In the genomic region with DNA sequence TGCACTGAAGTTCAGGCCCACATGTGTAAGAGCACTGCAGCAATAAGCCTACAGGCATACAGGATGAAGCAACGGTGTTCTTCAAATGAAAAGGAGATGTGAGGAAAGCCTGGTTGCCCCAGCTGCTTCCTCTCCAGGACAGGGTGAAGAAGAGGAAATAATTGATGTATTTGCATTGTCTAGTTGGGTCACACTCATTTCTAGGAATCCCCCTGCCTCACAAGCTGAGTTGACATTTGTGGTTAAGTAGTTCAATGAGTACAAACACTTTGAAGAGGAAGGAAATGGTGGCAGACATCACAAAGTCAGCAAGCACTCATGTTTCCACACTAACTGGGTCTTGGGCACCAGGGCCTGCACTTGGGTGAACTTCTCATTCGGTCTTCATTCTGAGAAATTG, we compare ENCODE assay signal across 12 mouse cellular contexts.
DNase-seq lines count a peak whose midpoint lies in the region; ATAC-seq and TF ChIP-seq lines count a peak whose summit lies in the region.
"Had no signal": no experiment of that assay in that cellular context is flagged by ENCODE, and none has a peak within 500 bp of the region (broad histone marks: within the 10 kb centered on the region; RNA-seq: fewer than 3 reads in every experiment).

No protein-coding gene starts in this region.

- no peaks in the 10 kb centered on the region for H3K4me1 ChIP-seq in liver, adult 2 months (ENCODE audit: control insufficient read depth, insufficient read depth, low read length)
- H3K4me1 ChIP-seq in liver, embryonic 11.5 days (replicated peaks; ENCODE audit: control insufficient read depth, insufficient read depth, low read length): no peaks in the 10 kb centered on the region
- H3K4me1 ChIP-seq: limb, embryonic 12.5 days had no signal

- H3K27ac ChIP-seq in liver, adult 2 months (replicated peaks; ENCODE audit: insufficient read depth, low read depth, low read length): no peak overlapping the region
- H3K27ac ChIP-seq in liver, embryonic 11.5 days (ENCODE audit: low read depth, low read length): no peak overlapping the region
- H3K27ac ChIP-seq: limb, embryonic 12.5 days had no signal

- H3K4me3 ChIP-seq in liver, adult 2 months (ENCODE audit: insufficient read depth, low read depth, low read length): no peak overlapping the region
- H3K4me3 ChIP-seq in liver, embryonic 11.5 days (ENCODE audit: low read depth, low read length): no peak overlapping the region
- H3K4me3 ChIP-seq: limb, embryonic 12.5 days had no signal

- H3K27me3 ChIP-seq in liver, adult 2 months (ENCODE audit: control insufficient read depth, insufficient read depth, low read length): no peaks in the 10 kb centered on the region
- H3K27me3 ChIP-seq in liver, embryonic 11.5 days (replicated peaks; ENCODE audit: control insufficient read depth, insufficient read depth, low read length): no peaks in the 10 kb centered on the region
- H3K27me3 ChIP-seq: limb, embryonic 12.5 days had no signal

- no peak overlapping the region for H3K9ac ChIP-seq in liver, adult 2 months (ENCODE audit: low read depth, low read length)
- no peak overlapping the region for H3K9ac ChIP-seq in liver, embryonic 11.5 days (ENCODE audit: low read depth, low read length)
- H3K9ac ChIP-seq: forebrain, postnatal 0 days; limb, embryonic 12.5 days had no signal

- no peak for TF ChIP-seq CTCF in liver, adult 2 months (IDR thresholded peaks at IDR 0.05; ENCODE audit: low read depth, low read length)

- peak; percentile 17 for DNase-seq in liver, adult 2 months (ENCODE audit: extremely low read depth, low read depth, low spot score)
- DNase-seq in liver, embryonic 11.5 days (ENCODE audit: low spot score): no peak
- DNase-seq in thymus, postnatal 36 days: peak; percentile 3 to 13
- DNase-seq in adipocyte (ENCODE audit: low spot score): no peak
- no peak for DNase-seq in layer of hippocampus, adult 9-10 months (ENCODE audit: low spot score)
- DNase-seq in ovary, adult 18-20 months (ENCODE audit: low spot score): no peak
- DNase-seq: embryo, embryonic 11 days; forebrain, postnatal 0 days; kidney, postnatal 14 days had no signal

- no peak for ATAC-seq in liver, embryonic 11.5 days (replicated peaks; ENCODE audit: low FRiP score)
- ATAC-seq in hematopoietic stem cell, adult 5-6 weeks (replicated peaks in 1 of 2; ENCODE audit: insufficient read depth in 1 of 2, low FRiP score in 2 of 2, low TSS enrichment in 1 of 2, low read depth in 1 of 2, poor library complexity in 2 of 2, severe bottlenecking in 2 of 2): peak; percentile 99 to 100
- peak; percentile 100 for ATAC-seq in monocyte, adult 5-6 weeks (replicated peaks; ENCODE audit: insufficient number of reproducible peaks, low FRiP score, low TSS enrichment, poor library complexity, severe bottlenecking)
- ATAC-seq: forebrain, postnatal 0 days had no signal

- 74% methylated on average over 2 of the region's 2 CpGs for WGBS in liver, adult 2 months
- WGBS in liver, embryonic 11.5 days: 51% methylated on average over 2 of the region's 2 CpGs

- no peaks in the 10 kb centered on the region for H3K36me3 ChIP-seq in liver, adult 2 months (ENCODE audit: control insufficient read depth, insufficient read depth, low read length)
- H3K36me3 ChIP-seq in liver, embryonic 11.5 days (ENCODE audit: control insufficient read depth, insufficient read depth, low read length): no peaks in the 10 kb centered on the region
- H3K36me3 ChIP-seq: limb, embryonic 12.5 days had no signal

- H3K79me2 ChIP-seq in liver, adult 2 months (ENCODE audit: control insufficient read depth, insufficient read depth, low read length): no peaks in the 10 kb centered on the region

- H3K4me2 ChIP-seq in liver, embryonic 11.5 days: no peak overlapping the region
- H3K4me2 ChIP-seq: limb, embryonic 12.5 days had no signal

- H3K9me3 ChIP-seq in liver, embryonic 11.5 days (ENCODE audit: control insufficient read depth, low read length): no peaks in the 10 kb centered on the region
- H3K9me3 ChIP-seq: limb, embryonic 12.5 days had no signal

- no peak for TF ChIP-seq POLR2A in liver, adult 2 months (IDR thresholded peaks at IDR 0.05; ENCODE audit: extremely low read depth, insufficient read depth, low read length)

Comparison
In these comparisons a context has a peak if more than half of its experiments do, and no peak if none do; other contexts are left out.
1. DNase-seq: peak in liver, adult 2 months (single experiment) and thymus, postnatal 36 days (2 of 2); none in liver, embryonic 11.5 days (single experiment), adipocyte (single experiment), layer of hippocampus, adult 9-10 months (single experiment) and ovary, adult 18-20 months (single experiment).